Mouse (Mus musculus): ENCODE results near the gene Atf6. TPM values are rescaled to one million over a fixed set of nuclear protein-coding genes. Genes with fewer than 3 reads are reported as not detected.

Gene Atf6
- total and polyA plus RNA-seq, 3 experiments = 33.8 to 47.0 (median 35.3) TPM

DNA sequence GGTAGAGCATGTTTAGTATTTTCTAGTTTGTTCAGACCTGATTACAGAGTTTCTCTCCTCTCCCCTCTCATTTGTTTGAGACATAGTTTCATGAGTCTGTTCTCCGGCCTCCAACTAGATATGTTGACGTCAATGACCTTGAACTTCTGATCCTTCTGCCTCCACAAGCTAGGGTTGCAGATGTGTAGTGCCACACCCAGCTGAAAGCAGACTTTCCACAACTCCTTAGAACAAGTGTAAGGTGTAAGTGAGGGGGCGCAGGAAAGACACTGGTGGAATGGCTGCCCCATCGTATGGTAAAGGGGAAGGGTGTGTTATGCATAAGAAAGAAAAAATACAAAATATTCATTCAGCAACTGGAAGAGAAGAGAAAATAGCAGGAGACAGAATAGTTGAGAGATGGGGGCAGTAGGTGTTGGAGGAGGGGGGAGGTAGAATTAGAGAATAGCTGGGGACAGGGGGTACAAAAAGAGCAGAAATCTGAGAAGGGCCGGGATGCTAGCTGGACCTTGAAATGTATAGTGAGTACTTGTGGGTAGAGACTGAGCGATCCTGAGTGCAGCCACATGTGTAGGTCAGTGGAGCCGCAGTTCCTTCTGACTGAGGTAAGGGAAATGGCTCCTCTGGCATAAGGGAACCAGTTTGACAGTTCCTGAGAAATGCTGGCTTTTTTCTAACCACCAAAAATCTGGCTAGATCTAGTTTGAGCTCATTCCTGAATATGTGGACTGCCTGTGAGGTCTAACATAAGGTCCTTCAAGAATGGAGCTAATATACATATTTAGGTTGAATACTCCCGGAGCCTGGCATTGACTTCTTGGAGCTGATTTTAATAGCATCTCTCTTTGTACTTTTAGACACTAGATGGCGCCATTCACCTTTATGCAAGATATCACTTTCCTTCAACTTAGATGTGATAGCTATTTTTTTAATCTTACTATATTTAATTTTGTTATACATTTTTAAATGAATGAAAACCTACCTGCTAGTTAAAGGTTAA lies 27.3 kb upstream of the Atf6 start (continued):
- no peak for TF ChIP-seq ETS1 (conservative IDR thresholded peaks at IDR 0.05; ENCODE audit: low read depth, low read length)

DNA sequence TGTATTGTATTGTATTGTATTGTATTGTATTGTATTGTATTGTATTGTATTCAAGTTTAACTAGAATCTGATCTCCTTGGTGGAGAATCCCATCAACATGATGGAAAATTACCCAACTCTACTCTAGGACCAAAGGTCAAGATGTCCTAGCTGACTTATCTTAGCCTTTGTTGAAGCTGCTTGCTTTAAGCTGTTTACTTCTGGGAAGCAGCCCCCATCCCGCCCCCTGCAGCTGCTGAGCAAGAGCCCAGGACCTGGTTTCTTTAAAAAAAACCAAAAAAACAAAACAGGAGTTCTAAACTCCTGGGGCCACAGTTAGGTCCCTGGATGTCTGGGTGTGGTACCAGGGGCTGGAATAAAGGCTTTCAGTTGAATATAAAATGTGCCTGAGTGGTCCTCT lies 24.7 kb upstream of the Atf6 start:
- no peak for DNase-seq (ENCODE audit: extremely low read depth)
- no peaks in the 10 kb centered on the region for H3K27me3 ChIP-seq (replicated peaks)
- in situ Hi-C loops (cut with MboI; ENCODE audit: low pct_ligation_motif_present, low pct_unique_long_range_greater_than_20kb, low sequenced_read_pairs) (loop anchor here (10.0 kb wide), 1 partner anchor 333 kb away; the partner anchor contains the start of genes Apoa2 and Tomm40l), dilution Hi-C loops (cut with MboI; ENCODE audit: extremely low pct_ligation_motif_present, extremely low pct_unique_long_range_greater_than_20kb, low sequenced_read_pairs) (no loop called here)
- no peak for TF ChIP-seq MEF2A (IDR thresholded peaks at IDR 0.05; ENCODE audit: borderline replicate concordance, low read depth, low read length)
- no peak for TF ChIP-seq MYC (IDR thresholded peaks at IDR 0.05; ENCODE audit: low read depth, low read length)
- TF ChIP-seq BHLHE40 (IDR thresholded peaks at IDR 0.05; ENCODE audit: low read depth, low read length) = no peak
- no peak for TF ChIP-seq MXI1 (IDR thresholded peaks at IDR 0.05; ENCODE audit: low read depth, low read length)
- no peak for TF ChIP-seq USF1 (IDR thresholded peaks at IDR 0.05; ENCODE audit: low read depth, low read length)
- TF ChIP-seq ELF1 (IDR thresholded peaks at IDR 0.05; ENCODE audit: low read depth, low read length) = no peak
- TF ChIP-seq E2F4 (IDR thresholded peaks at IDR 0.05; ENCODE audit: insufficient replicate concordance, low read depth, low read length) = no peak
- H3K27ac ChIP-seq (ENCODE audit: insufficient read depth, low read depth) = no peak overlapping the region
- no peak overlapping the region for H3K4me2 ChIP-seq (ENCODE audit: insufficient read depth, low read depth, poor library complexity, severe bottlenecking)
- no peaks in the 10 kb centered on the region for H3K9me3 ChIP-seq (replicated peaks; ENCODE audit: low read length)
- no peak overlapping the region for H3K9ac ChIP-seq (ENCODE audit: insufficient read depth, low read depth)
- H3K4me1 ChIP-seq (ENCODE audit: control insufficient read depth in 1 of 2, insufficient read depth in 2 of 2) = peaks cover 11 to 32% of the 10 kb centered on the region in 2 experiments
- H3K79me2 ChIP-seq (replicated peaks; ENCODE audit: control insufficient read depth, extremely low read depth, insufficient read depth, poor library complexity, severe bottlenecking) = no peaks in the 10 kb centered on the region
- no peak overlapping the region for H3K4me3 ChIP-seq (replicated peaks in 1 of 3; ENCODE audit: low read depth in 2 of 3, low read length in 2 of 3, poor library complexity in 1 of 3)
- H3K36me3 ChIP-seq (replicated peaks in 1 of 2; ENCODE audit: control insufficient read depth in 1 of 2, insufficient read depth in 1 of 2, low read length in 1 of 2) = no peaks in the 10 kb centered on the region

DNA sequence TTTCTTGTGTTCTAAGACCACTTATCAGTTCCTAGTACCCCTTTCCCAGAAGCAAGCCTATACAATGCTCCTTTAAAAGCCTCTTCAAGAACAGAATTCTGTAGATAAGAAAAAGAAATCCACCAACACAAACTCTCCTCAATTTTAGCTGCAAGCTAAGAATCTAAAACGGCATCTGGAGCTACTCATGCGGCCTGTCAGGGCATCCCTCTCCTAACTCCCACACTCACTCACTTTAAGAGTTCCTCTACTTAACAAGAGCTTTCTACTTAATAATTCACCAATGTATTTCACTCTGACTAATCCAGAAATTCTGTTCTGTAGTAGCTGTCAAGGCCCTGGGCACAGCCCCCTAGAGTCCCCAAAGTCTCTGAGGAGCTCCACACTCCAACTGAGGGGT lies 24.1 kb upstream of the Atf6 start:
- H3K4me2 ChIP-seq (ENCODE audit: insufficient read depth, low read depth, poor library complexity, severe bottlenecking) = no peak overlapping the region
- no peak overlapping the region for H3K4me3 ChIP-seq (replicated peaks in 1 of 3; ENCODE audit: low read depth in 2 of 3, low read length in 2 of 3, poor library complexity in 1 of 3)
- no peak overlapping the region for H3K27ac ChIP-seq (ENCODE audit: insufficient read depth, low read depth)
- H3K9me3 ChIP-seq (replicated peaks; ENCODE audit: low read length) = no peaks in the 10 kb centered on the region
- DNase-seq (ENCODE audit: extremely low read depth) = no peak
- no peak overlapping the region for H3K9ac ChIP-seq (ENCODE audit: insufficient read depth, low read depth)
- no peak for TF ChIP-seq MAFK (IDR thresholded peaks at IDR 0.05; ENCODE audit: insufficient replicate concordance, low read length)
- TF ChIP-seq MAX (IDR thresholded peaks at IDR 0.05; ENCODE audit: low read length) = no peak
- no peak for TF ChIP-seq ETS1 (conservative IDR thresholded peaks at IDR 0.05; ENCODE audit: low read depth, low read length)
- TF ChIP-seq EP300 (IDR thresholded peaks at IDR 0.05; ENCODE audit: low read length) = no peak
- TF ChIP-seq KAT2A (IDR thresholded peaks at IDR 0.05; ENCODE audit: insufficient replicate concordance, low read length) = no peak
- no peak for TF ChIP-seq ZC3H11A (IDR thresholded peaks at IDR 0.05; ENCODE audit: low read depth, low read length)
- TF ChIP-seq ZKSCAN1 (IDR thresholded peaks at IDR 0.05; ENCODE audit: borderline replicate concordance, low read depth, low read length) = no peak
- no peak for TF ChIP-seq CHD1 (IDR thresholded peaks at IDR 0.05; ENCODE audit: low read depth, low read length)
- no peak for TF ChIP-seq NELFE (IDR thresholded peaks at IDR 0.05; ENCODE audit: low read depth, low read length)
- TF ChIP-seq USF2 (conservative IDR thresholded peaks at IDR 0.05; ENCODE audit: low read depth, low read length) = no peak
- TF ChIP-seq MAZ (IDR thresholded peaks at IDR 0.05; ENCODE audit: low read depth, low read length) = no peak
- TF ChIP-seq BHLHE40 (IDR thresholded peaks at IDR 0.05; ENCODE audit: low read depth, low read length) = no peak
- TF ChIP-seq UBTF (IDR thresholded peaks at IDR 0.05; ENCODE audit: low read depth, low read length) = no peak
- TF ChIP-seq E2F4 (IDR thresholded peaks at IDR 0.05; ENCODE audit: insufficient replicate concordance, low read depth, low read length) = no peak
- TF ChIP-seq MEF2A (IDR thresholded peaks at IDR 0.05; ENCODE audit: borderline replicate concordance, low read depth, low read length) = no peak
- TF ChIP-seq ZNF384 (IDR thresholded peaks at IDR 0.05; ENCODE audit: low read depth, low read length) = no peak
- no peak for TF ChIP-seq CTCF (conservative IDR thresholded peaks at IDR 0.05 in 1 of 2, IDR thresholded peaks at IDR 0.05 in 1 of 2; ENCODE audit: low read depth in 2 of 2, low read length in 2 of 2)
- no peak for TF ChIP-seq ELF1 (IDR thresholded peaks at IDR 0.05; ENCODE audit: low read depth, low read length)
- no peak for TF ChIP-seq JUND (conservative IDR thresholded peaks at IDR 0.05; ENCODE audit: low read depth, low read length)
- H3K4me1 ChIP-seq (ENCODE audit: control insufficient read depth in 1 of 2, insufficient read depth in 2 of 2) = peaks cover 10 to 27% of the 10 kb centered on the region in 2 experiments
- no peaks in the 10 kb centered on the region for H3K36me3 ChIP-seq (replicated peaks in 1 of 2; ENCODE audit: control insufficient read depth in 1 of 2, insufficient read depth in 1 of 2, low read length in 1 of 2)
- dilution Hi-C loops (cut with MboI; ENCODE audit: extremely low pct_ligation_motif_present, extremely low pct_unique_long_range_greater_than_20kb, low sequenced_read_pairs) = no loop called here
- no peaks in the 10 kb centered on the region for H3K79me2 ChIP-seq (replicated peaks; ENCODE audit: control insufficient read depth, extremely low read depth, insufficient read depth, poor library complexity, severe bottlenecking)
- in situ Hi-C loops (cut with MboI; ENCODE audit: low pct_ligation_motif_present, low pct_unique_long_range_greater_than_20kb, low sequenced_read_pairs) = loop anchor here (10.0 kb wide), 1 partner anchor 333 kb away; the partner anchor contains the start of genes Apoa2 and Tomm40l
- no peaks in the 10 kb centered on the region for H3K27me3 ChIP-seq (replicated peaks)
